Mouse (Mus musculus): Measurements from ENCODE around the gene Abcd1.

Abcd1 gene

GRCm38 (mm10) chrX:73716109-73716661 is at the start of gene Abcd1, which contains the start of gene Bcap31:
Gene Abcd1, plus strand, starts transcription at chrX:73716597.
Gene Bcap31, minus strand, starts transcription at chrX:73716175.
- DNase-seq (ENCODE audit: low spot score in 2 of 2): peak; percentile 92 to 95

DNA sequence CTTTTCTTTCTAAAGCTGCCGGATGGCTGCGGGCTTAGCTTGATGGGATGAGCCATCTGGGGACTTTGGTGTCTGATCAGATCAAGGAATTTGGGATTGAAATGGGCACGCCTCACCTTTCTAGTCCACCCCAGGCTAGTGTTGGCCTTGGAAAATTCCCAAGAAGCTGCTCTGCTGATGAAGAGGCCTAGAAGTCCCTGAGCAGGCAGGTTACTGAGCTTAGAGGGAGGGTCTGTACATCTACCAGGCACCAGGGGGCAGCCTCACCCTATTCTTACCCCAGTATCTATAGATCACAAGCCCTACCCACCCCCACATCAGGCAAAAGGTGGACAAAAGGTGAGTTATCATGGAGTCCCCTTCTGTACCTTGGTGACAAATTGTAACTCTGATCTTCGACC is 44.4 kb upstream of the Abcd1 start:
- DNase-seq (ENCODE audit: low spot score in 2 of 2): peak; percentile 19 to 55

GRCm38 (mm10) chrX:73672879-73673618 is 43.3 kb upstream of the Abcd1 start, which contains the start of gene Slc6a8:
Gene Slc6a8, plus strand, starts transcription at chrX:73673150.
- peak in 1 of 2 experiments; percentile 25 for DNase-seq (ENCODE audit: low spot score in 2 of 2)

- no peak for DNase-seq (ENCODE audit: low spot score in 2 of 2)
Measured at GRCm38 (mm10) chrX:73673619-73673967, 42.8 kb upstream of the Abcd1 start.

DNA sequence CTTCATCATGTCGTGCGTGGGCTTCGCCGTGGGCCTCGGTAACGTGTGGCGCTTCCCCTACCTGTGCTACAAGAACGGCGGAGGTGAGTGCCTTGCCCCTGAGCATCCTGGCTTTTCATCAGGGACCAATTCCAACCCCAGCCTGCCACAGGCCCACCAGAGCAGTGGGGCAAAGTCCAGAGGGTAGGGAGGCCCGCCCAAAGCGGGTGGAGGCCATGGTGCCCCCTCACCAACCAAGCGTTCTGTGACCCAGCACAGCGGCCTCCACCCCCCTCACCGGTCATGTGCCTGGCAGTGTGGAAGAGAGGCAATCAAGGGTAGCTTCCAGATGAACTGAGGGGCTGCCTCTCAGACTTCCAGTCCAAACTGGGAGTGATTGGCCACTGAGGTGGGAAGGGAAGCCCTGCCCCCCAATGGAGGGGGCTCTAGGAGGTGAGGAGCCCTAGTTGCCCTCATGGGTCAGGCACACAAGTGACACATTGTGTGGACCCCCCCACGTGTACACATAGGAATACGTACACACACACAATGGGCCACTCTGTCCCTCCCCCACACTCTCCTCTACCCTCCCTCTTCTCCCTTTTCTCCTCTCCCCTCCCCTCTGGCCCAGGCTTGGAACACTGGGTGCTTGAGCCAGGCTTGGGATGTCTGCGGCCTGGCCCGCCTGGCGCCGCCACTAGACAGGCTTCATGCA is 42.3 kb upstream of the Abcd1 start:
- DNase-seq (ENCODE audit: low spot score in 2 of 2): no peak

DNA sequence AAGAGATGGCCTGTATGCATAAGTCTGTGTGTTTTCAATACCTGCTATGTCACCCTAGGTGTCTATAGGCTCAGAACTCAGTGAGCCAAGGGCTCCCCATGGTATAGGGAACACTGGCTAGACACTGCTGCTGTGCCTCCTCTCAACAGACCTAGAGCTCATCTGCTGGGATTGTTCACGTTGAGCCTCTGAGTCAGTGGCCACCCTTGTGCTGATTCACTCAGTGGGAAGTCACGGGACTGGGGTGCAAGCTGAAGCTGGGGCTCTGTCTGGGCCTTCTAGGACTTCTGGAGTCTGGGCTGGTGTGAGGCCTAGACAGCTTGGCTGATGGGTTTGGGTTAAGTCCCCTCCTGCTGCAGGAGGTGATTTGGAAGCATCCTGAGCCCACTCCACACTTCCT is 41.2 kb upstream of the Abcd1 start:
- no peak for DNase-seq (ENCODE audit: low spot score in 2 of 2)

DNA sequence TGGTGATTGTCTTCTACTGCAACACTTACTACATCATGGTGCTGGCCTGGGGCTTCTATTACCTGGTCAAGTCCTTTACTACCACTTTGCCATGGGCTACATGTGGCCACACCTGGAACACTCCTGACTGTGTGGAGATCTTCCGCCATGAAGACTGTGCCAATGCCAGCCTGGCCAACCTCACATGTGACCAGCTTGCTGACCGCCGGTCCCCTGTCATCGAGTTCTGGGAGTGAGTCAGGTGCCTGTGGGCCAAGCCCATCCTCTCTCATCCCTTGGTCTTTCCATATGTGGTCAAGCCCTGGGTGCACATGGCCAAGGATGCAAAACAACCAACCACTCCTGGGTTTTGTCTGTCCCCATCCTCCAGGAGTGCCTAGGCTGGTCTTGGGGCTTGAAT is 39.7 kb upstream of the Abcd1 start:
- no peak for DNase-seq (ENCODE audit: low spot score in 2 of 2)

DNA sequence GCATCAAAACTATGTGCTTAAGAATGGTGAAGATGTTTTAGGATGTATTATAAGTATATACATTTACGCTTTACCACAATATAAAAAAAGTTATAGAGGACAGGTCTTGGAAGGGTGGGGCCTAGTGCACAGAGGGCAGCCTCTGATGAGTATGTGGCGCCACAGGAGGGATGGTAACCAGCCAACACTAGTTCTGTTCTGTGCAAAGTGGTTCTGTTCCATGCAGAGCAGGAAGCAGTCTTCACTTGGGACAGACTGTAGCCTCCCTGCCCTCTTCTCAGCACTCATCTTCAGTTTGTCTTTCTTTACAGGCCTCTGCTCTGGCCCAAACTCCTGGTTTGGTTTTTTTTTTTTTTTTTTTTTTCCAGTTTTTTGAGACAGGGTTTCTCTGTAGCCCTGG is 32.2 kb upstream of the Abcd1 start:
- DNase-seq (ENCODE audit: low spot score in 2 of 2): no peak

- DNase-seq (ENCODE audit: low spot score in 2 of 2): no peak
Measured at GRCm38 (mm10) chrX:73684978-73685377, 31.4 kb upstream of the Abcd1 start.

GRCm38 (mm10) chrX:73685629-73686028 is 30.8 kb upstream of the Abcd1 start:
- DNase-seq (ENCODE audit: low spot score in 2 of 2): no peak

GRCm38 (mm10) chrX:73690917-73691629 is 25.3 kb upstream of the Abcd1 start:
- DNase-seq (ENCODE audit: low spot score in 2 of 2): peak in 1 of 2 experiments; percentile 49

GRCm38 (mm10) chrX:73700472-73700871 is 15.9 kb upstream of the Abcd1 start:
- DNase-seq (ENCODE audit: low spot score in 2 of 2): peak in 1 of 2 experiments; percentile 9

GRCm38 (mm10) chrX:73715476-73716108 is 805 bp upstream of the Abcd1 start:
- DNase-seq (ENCODE audit: low spot score in 2 of 2): peak; percentile 38 to 43

DNA sequence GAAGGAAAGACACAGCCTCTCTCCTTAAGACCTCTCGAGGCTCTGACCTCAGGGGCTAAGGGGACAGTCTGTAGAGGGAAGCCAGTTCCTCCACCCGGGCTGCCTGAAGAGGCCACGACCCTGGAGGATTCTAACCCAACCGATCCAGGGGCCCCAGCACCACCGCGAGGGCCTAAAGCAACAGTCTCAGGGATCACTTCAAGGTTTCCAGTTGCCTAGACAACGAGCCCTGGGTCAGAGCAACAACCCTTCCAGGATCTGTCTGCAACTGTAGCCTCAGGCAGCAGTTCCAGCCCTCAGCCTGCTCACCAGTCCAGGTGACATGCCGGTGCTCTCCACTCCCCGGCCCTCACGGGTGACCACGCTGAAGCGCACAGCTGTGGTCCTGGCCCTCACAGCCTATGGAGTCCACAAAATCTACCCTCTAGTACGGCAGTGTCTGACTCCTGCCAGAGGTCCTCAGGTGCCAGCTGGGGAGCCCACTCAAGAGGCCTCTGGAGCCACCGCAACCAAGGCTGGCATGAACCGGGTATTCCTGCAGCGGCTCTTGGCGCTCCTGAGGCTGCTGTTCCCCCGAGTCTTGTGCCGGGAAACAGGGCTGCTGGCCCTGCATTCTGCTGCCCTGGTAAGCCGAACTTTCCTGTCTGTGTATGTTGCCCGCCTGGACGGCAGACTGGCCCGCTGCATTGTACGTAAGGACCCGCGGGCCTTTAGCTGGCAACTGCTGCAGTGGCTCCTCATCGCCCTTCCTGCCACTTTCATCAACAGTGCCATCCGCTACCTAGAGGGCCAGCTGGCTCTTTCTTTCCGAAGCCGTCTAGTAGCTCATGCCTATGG is 530 bp downstream of the Abcd1 start:
- peak in 1 of 2 experiments; percentile 14 for DNase-seq (ENCODE audit: low spot score in 2 of 2)

GRCm38 (mm10) chrX:73717667-73718066 is 1.3 kb downstream of the Abcd1 start:
- DNase-seq (ENCODE audit: low spot score in 2 of 2): peak; percentile 28 to 33

DNA sequence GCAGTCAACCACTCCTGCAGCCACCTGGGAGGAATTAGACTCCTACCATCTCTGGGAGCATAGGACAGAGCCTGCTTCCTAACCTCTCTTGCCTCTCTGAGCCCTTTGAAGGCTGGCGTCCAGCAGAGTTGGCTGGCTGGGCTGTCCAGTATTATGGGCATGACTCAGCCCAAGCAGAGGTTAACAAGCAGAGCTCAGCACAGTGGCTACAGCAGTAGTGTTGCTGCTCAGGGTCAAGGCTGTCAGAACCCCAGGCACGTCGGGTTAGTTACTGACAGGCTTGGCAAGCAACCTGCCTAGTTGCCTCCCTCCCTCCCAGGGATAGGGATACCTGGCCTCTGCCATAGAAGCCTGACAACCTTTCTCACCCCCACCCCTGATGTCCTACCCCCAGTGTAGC is 1.9 kb downstream of the Abcd1 start:
- no peak for DNase-seq (ENCODE audit: low spot score in 2 of 2)

GRCm38 (mm10) chrX:73718686-73719362 is 2.4 kb downstream of the Abcd1 start:
- peak; percentile 18 to 36 for DNase-seq (ENCODE audit: low spot score in 2 of 2)

- no peak for DNase-seq (ENCODE audit: low spot score in 2 of 2)
Measured at GRCm38 (mm10) chrX:73730908-73731307, 14.5 kb downstream of the Abcd1 start.

GRCm38 (mm10) chrX:73738155-73738554 is 21.8 kb downstream of the Abcd1 start:
- DNase-seq (ENCODE audit: low spot score in 2 of 2): no peak

DNA sequence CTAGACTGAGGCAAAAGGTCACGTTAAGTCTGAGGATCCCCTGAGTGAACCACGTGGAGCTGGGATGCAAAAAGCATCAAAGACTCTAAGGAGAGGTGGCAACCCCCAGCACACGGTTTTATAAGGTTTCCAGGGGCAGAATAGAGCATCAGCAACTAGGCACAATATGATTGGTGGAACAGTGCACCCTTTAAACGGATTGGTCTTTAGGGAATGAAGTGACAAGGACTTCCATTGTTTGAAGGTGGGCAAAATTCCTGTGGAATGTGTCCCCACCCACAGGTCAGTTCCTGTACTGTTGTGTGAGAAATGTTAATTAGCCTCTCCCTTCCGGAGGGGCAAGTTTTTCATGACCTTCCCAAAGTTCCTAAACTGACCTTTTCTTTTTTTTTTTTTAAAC is 22.8 kb downstream of the Abcd1 start:
- DNase-seq (ENCODE audit: low spot score in 2 of 2): no peak

Measured in thymus, postnatal 10 days (tissue).